Mouse (Mus musculus): ENCODE results near the gene A730046J19Rik. TPM values are rescaled to one million over a fixed set of nuclear protein-coding genes. Genes with fewer than 3 reads are reported as not detected.
A peak's percentile ranks its signal among the peaks of the same experiment; 100 is the strongest.

A730046J19Rik gene
- total RNA-seq (2015; ENCODE audit: low replicate concordance): 1.7 TPM in 1 of 2 replicates, not detected in the other
- total RNA-seq (2017; ENCODE audit: low replicate concordance): 0.26 and 0.38 TPM in 2 replicates

- peak; percentile 52; the same call in 1 of the 2 replicates for ATAC-seq (replicated peaks; ENCODE audit: low FRiP score, poor library complexity, severe bottlenecking)
Measured at GRCm38 (mm10) chrX:144153523-144153922, at the start of gene A730046J19Rik. TSS of gene A730046J19Rik (plus strand) at chrX:144153695.

- ATAC-seq (replicated peaks; ENCODE audit: low FRiP score, poor library complexity, severe bottlenecking): no peak
Measured at GRCm38 (mm10) chrX:144104619-144105416, 48.7 kb upstream of the A730046J19Rik start.

DNA sequence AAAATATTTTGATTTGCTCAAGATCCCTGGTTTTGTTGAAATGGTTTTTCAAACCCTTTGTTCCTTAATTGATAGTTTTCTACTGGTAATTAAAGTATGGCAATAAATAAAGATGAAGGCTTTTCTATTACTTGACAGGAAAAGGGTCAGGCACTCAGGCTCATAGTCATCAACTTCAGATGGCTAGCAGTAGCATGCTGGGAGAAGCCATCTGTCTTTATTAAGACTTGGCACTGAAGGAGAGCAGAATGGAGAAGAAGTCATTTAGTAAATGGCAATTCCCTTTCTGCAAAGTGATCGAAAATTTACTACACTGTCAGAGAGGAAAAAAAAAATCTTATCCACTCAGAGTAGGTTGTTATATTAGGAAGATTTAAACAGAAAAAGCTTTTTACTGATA lies 17.2 kb upstream of the A730046J19Rik start:
- ATAC-seq (replicated peaks; ENCODE audit: low FRiP score, poor library complexity, severe bottlenecking): no peak

DNA sequence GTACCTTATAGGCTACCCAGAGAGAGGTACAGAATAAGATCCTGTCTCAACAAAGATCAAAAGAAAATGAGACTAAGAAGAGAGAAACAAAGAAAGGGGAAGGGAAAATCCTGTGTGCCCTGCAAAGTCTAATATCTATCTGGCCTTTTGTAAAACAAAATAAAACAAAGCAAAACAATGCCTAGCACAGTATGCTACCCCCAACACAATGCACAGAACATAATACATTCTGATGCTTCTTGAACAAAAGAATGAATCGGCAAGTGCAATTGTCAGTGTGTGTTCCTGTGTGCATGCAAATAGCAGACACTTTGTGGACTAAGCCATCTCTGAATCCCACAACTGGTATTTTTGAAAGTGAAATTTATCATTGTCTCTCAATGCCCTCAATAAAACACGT lies 3.5 kb upstream of the A730046J19Rik start:
- ATAC-seq (replicated peaks; ENCODE audit: low FRiP score, poor library complexity, severe bottlenecking): no peak

- no peak for ATAC-seq (replicated peaks; ENCODE audit: low FRiP score, poor library complexity, severe bottlenecking)
Measured at GRCm38 (mm10) chrX:144154111-144154510, 616 bp downstream of the A730046J19Rik start.

GRCm38 (mm10) chrX:144162936-144163335 lies 9.4 kb downstream of the A730046J19Rik start:
- ATAC-seq (replicated peaks; ENCODE audit: low FRiP score, poor library complexity, severe bottlenecking): no peak

Other genes with a start within 250 kb of the A730046J19Rik start
- gene Dcx, start 220.4 kb upstream of the A730046J19Rik start, total RNA-seq (2015; ENCODE audit: low replicate concordance): not detected in 2 replicates
- gene Dcx, start 220.4 kb upstream of the A730046J19Rik start, total RNA-seq (2017; ENCODE audit: low replicate concordance): not detected in 2 replicates
- gene Alg13, start 164.1 kb downstream of the A730046J19Rik start, total RNA-seq (2015; ENCODE audit: low replicate concordance): 11.3 and 11.9 TPM in 2 replicates
- 1.2 and 3.7 TPM in 2 replicates for gene Alg13, start 164.1 kb downstream of the A730046J19Rik start, total RNA-seq (2017; ENCODE audit: low replicate concordance)

All from erythroid progenitor cell, adult 5-6 weeks (primary cell).